Mouse (Mus musculus): ENCODE measurements around the gene Tjp3.

- TF ChIP-seq CTCF (conservative IDR thresholded peaks at IDR 0.05; ENCODE audit: insufficient read depth, insufficient read length, low read depth, low read length) (peak; percentile 59), POLR2A (IDR thresholded peaks at IDR 0.05; ENCODE audit: low read depth, low read length) (no peak)
These were observed 25.1 kb upstream of the Tjp3 start for GRCm38 (mm10) chr10:81316338-81317060.

Data from kidney, adult 2 months (tissue).